Mouse (Mus musculus): ENCODE results near the gene Pde6h. TPM values are rescaled to one million over a fixed set of nuclear protein-coding genes. Genes with fewer than 3 reads are reported as not detected.

Gene Pde6h
- polyA plus RNA-seq, 1 experiment from 2014 or later, result not detected

DNA sequence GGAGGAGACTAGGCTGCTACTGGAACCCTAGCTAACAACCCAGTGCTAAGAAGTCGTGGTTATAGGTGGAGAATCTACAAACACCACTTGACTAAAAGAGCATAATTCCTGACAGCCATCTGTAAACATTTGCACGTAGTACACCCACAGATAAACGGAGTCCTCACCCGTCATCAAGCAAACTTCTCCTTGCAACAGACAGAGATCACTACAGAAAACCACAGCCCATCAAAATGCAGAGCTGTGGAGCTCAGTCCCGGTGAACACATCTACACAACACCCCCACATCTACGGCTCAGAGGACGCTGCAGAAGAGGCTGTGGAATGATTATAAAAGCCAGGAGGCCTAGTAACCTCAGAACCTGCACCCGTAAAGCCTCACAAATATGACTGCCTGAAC, 20.9 kb downstream of the Pde6h start:
- Histone ChIP-seq H3K4me3 (no peak overlapping the region), H3K27ac (replicated peaks) (no peak overlapping the region)
- 89% methylated on average over 8 of the region's 8 CpGs for WGBS

GRCm38 (mm10) chr6:136946241-136946640, 22.6 kb downstream of the Pde6h start:
- H3K4me2 ChIP-seq (replicated peaks), result no peak overlapping the region
- H3K27me3 ChIP-seq, result no peaks in the 10 kb centered on the region
- H3K27ac ChIP-seq (replicated peaks), result no peak overlapping the region
- no peak overlapping the region for H3K9ac ChIP-seq (replicated peaks)
- WGBS, result 83% methylated on average over 5 of the region's 5 CpGs
- no peak overlapping the region for H3K4me3 ChIP-seq
- no peaks in the 10 kb centered on the region for H3K36me3 ChIP-seq
- no peaks in the 10 kb centered on the region for H3K9me3 ChIP-seq
- ATAC-seq (ENCODE audit: low FRiP score, low read depth), result no peak
- peaks cover 8% of the 10 kb centered on the region; the same call in 1 of the 2 replicates for H3K4me1 ChIP-seq

More for the DNA sequence above, 20.9 kb downstream of the Pde6h start:
- Histone ChIP-seq H3K27me3 (no peaks in the 10 kb centered on the region), H3K4me1 (peaks cover 8% of the 10 kb centered on the region; the same call in 1 of the 2 replicates), H3K4me2 (replicated peaks) (no peak overlapping the region), H3K36me3 (no peaks in the 10 kb centered on the region), H3K9ac (replicated peaks) (no peak overlapping the region), H3K9me3 (no peaks in the 10 kb centered on the region)
- ATAC-seq (ENCODE audit: low FRiP score, low read depth), result no peak

DNA sequence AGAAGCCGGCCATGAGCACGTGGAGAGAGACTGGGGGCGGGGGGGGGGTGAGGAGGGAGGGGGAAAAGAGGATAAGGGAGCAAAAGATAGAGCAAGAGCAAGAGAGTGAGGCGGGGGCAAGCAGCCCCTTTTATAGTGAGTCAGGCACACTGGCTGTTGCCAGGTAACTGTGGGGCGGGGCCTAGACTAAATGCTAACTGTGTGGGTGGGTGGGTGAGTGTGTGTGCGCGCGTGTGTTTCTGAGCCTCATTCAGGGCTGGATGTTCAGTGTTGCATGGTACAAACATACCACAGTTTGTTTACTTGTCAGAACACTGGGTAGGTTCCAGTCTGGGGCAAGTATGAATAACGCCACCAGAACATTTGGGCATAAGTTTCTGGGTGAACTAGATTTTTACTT, 23.3 kb downstream of the Pde6h start:
- Histone ChIP-seq H3K9me3 (no peaks in the 10 kb centered on the region), H3K27ac (replicated peaks) (no peak overlapping the region), H3K27me3 (no peaks in the 10 kb centered on the region), H3K4me2 (replicated peaks) (no peak overlapping the region), H3K36me3 (no peaks in the 10 kb centered on the region), H3K4me1 (peaks cover 5% of the 10 kb centered on the region; the same call in 1 of the 2 replicates), H3K9ac (replicated peaks) (no peak overlapping the region), H3K4me3 (no peak overlapping the region)
- peak; percentile 54; the same call in 1 of the 2 replicates for ATAC-seq (ENCODE audit: low FRiP score, low read depth)
- 49% methylated on average over 9 of the region's 9 CpGs for whole genome bisulfite sequencing

- Histone ChIP-seq H3K4me3 (no peak overlapping the region), H3K9me3 (no peaks in the 10 kb centered on the region)
- 59% methylated on average over 4 of the region's 4 CpGs for WGBS
These were observed 24.1 kb downstream of the Pde6h start for GRCm38 (mm10) chr6:136947716-136948115.

DNA sequence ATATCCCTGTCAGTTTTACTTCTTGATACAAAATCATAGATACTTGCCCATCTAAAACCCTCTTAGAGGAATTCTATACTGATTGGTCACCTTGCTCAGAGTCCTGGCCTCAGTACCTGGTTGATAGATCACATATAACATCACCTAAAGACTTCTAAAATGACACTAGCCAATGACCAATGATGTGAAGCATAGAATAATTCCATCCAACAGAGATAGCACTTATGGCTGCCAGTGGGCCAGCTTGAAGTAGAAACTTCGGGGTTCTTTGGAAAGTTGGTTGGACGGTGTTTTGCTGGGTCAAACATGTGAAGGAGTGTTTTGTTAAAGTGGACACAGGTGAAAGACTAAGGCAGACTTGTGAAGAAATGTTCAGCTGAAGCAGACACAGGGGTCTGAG, 26.5 kb downstream of the Pde6h start:
- WGBS, result 94% methylated on average over 2 of the region's 2 CpGs
- no peak for ATAC-seq (ENCODE audit: low FRiP score, low read depth)
- Histone ChIP-seq H3K36me3 (no peaks in the 10 kb centered on the region), H3K9me3 (no peaks in the 10 kb centered on the region), H3K4me3 (no peak overlapping the region), H3K27ac (replicated peaks) (no peak overlapping the region), H3K9ac (replicated peaks) (no peak overlapping the region), H3K27me3 (no peaks in the 10 kb centered on the region), H3K4me2 (replicated peaks) (no peak overlapping the region), H3K4me1 (peaks cover 5% of the 10 kb centered on the region; the same call in 1 of the 2 replicates)

More at GRCm38 (mm10) chr6:136947716-136948115, 24.1 kb downstream of the Pde6h start:
- H3K9ac ChIP-seq (replicated peaks), result no peak overlapping the region
- H3K36me3 ChIP-seq, result no peaks in the 10 kb centered on the region
- ATAC-seq (ENCODE audit: low FRiP score, low read depth), result no peak
- H3K27ac ChIP-seq (replicated peaks), result no peak overlapping the region
- no peak overlapping the region for H3K4me2 ChIP-seq (replicated peaks)
- peaks cover 5% of the 10 kb centered on the region; the same call in 1 of the 2 replicates for H3K4me1 ChIP-seq
- no peaks in the 10 kb centered on the region for H3K27me3 ChIP-seq

- no peaks in the 10 kb centered on the region for H3K27me3 ChIP-seq
- H3K9me3 ChIP-seq, result no peaks in the 10 kb centered on the region
- H3K4me3 ChIP-seq, result no peak overlapping the region
- 89% methylated on average over 9 of the region's 9 CpGs for WGBS
- no peaks in the 10 kb centered on the region for H3K36me3 ChIP-seq
- ATAC-seq (ENCODE audit: low FRiP score, low read depth), result no peak
- H3K4me2 ChIP-seq (replicated peaks), result no peak overlapping the region
- H3K4me1 ChIP-seq, result 0 out of 2 replicates have a peak, but pooled peaks cover under 1% of the 10 kb centered on the region
- no peak overlapping the region for H3K27ac ChIP-seq (replicated peaks)
- H3K9ac ChIP-seq (replicated peaks), result no peak overlapping the region
These were observed 29.3 kb downstream of the Pde6h start for GRCm38 (mm10) chr6:136952930-136953329.

GRCm38 (mm10) chr6:136954192-136954591, 30.6 kb downstream of the Pde6h start:
- ATAC-seq (ENCODE audit: low FRiP score, low read depth), result no peak
- WGBS, result 86% methylated on average over 6 of the region's 6 CpGs
- H3K27me3 ChIP-seq, result no peaks in the 10 kb centered on the region
- H3K9ac ChIP-seq (replicated peaks), result no peak overlapping the region
- H3K9me3 ChIP-seq, result no peaks in the 10 kb centered on the region
- no peaks in the 10 kb centered on the region for H3K36me3 ChIP-seq
- H3K4me1 ChIP-seq, result no peaks in the 10 kb centered on the region
- no peak overlapping the region for H3K27ac ChIP-seq (replicated peaks)
- no peak overlapping the region for H3K4me2 ChIP-seq (replicated peaks)
- no peak overlapping the region for H3K4me3 ChIP-seq

DNA sequence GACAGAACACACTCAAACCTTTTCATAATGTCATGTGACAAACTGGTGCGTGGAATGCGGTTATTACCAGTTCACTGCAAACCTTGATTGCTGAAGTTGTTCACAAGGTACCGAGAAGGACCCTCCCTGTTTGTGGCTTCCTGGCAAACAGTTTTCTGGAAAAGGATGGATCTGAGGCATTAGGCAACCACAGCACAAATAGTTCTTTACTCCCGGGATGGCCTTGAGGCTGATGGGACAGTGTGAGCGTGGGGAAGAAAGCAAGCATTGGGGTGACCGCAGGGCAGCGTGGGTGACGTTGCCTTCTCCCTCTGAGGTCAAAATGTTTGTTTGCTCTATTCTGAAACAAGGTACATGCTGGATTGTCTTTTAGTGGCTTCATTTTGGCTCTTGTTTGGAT, 31.1 kb downstream of the Pde6h start:
- Histone ChIP-seq H3K4me3 (no peak overlapping the region), H3K4me2 (replicated peaks) (no peak overlapping the region), H3K9me3 (no peaks in the 10 kb centered on the region), H3K9ac (replicated peaks) (no peak overlapping the region), H3K36me3 (no peaks in the 10 kb centered on the region), H3K27me3 (no peaks in the 10 kb centered on the region), H3K4me1 (no peaks in the 10 kb centered on the region), H3K27ac (replicated peaks) (no peak overlapping the region)
- WGBS, result 90% methylated on average over 8 of the region's 8 CpGs
- no peak for ATAC-seq (ENCODE audit: low FRiP score, low read depth)

DNA sequence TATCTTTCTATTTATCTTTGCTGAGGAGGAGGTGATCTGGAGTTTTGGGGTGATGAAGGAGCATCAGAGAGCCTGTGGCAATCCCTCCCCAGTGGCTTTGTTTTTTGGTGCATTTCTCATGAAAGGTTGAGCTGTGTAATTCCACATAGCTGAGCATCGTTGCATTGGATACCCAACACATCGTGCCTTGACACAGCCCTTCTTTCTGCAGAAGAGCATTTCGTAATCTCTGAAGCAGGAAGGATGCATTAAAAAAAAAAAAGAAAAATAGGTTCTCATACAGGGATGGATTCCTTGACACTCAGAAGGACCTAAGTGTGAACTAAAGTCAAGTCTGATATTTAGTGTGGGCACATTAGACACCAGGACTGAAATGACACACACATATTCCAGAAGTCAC, 31.6 kb downstream of the Pde6h start:
- Histone ChIP-seq H3K9me3 (no peaks in the 10 kb centered on the region), H3K4me1 (no peaks in the 10 kb centered on the region), H3K4me2 (replicated peaks) (no peak overlapping the region), H3K9ac (replicated peaks) (no peak overlapping the region), H3K27ac (replicated peaks) (no peak overlapping the region), H3K27me3 (no peaks in the 10 kb centered on the region), H3K36me3 (no peaks in the 10 kb centered on the region), H3K4me3 (no peak overlapping the region)
- WGBS, result 89% methylated on average over 3 of the region's 3 CpGs
- ATAC-seq (ENCODE audit: low FRiP score, low read depth), result no peak

DNA sequence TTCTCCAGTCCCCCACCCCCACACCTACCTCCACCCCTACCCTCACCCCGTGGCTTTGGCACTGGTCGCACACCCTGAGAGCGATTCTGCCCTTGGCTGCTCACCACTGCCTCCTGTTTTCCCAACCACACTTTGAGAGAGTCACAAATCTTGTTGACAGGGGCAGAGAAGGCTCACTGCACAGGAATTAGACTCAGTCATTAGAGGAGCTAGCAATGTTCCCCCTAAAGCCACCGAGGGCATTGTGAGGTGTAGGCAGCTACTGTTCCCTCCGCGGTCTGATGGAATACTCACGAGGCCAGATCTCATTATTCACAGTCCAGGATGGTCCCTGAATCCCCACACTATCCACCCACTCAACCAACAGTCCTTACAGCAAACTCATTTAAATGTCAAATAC, 33.4 kb downstream of the Pde6h start:
- Histone ChIP-seq H3K36me3 (no peaks in the 10 kb centered on the region), H3K27ac (replicated peaks) (no peak overlapping the region), H3K27me3 (no peaks in the 10 kb centered on the region), H3K4me1 (no peaks in the 10 kb centered on the region), H3K9ac (replicated peaks) (no peak overlapping the region), H3K9me3 (no peaks in the 10 kb centered on the region), H3K4me3 (no peak overlapping the region), H3K4me2 (replicated peaks) (no peak overlapping the region)
- ATAC-seq (ENCODE audit: low FRiP score, low read depth), result no peak
- WGBS, result 79% methylated on average over 7 of the region's 7 CpGs

- ATAC-seq (ENCODE audit: low FRiP score, low read depth), result no peak
- 68% methylated on average over 11 of the region's 11 CpGs for WGBS
- Histone ChIP-seq H3K36me3 (no peaks in the 10 kb centered on the region), H3K27me3 (no peaks in the 10 kb centered on the region), H3K4me2 (replicated peaks) (no peak overlapping the region), H3K9me3 (no peaks in the 10 kb centered on the region), H3K4me1 (no peaks in the 10 kb centered on the region), H3K4me3 (no peak overlapping the region), H3K9ac (replicated peaks) (no peak overlapping the region), H3K27ac (replicated peaks) (no peak overlapping the region)
These were observed 35.5 kb downstream of the Pde6h start for GRCm38 (mm10) chr6:136959131-136959530.

DNA sequence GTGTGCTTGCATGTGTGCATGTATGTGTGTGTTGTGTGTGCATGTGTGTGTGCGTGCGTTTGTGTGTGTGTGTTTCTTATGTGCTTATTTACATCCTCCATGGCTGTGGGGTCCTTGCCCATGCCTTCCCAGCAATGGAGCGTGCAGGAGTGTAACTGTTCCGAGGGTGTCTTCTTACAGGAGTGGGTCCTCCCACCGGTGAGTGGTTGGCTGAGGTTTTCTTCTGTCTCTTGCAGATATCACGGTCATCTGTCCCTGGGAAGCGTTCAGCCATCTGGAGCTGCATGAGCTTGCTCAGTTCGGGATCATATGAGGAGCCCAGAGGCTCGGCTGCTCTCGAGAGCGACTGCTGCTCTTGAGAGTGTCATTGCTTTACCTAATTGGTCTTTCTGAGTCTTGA, 39.3 kb downstream of the Pde6h start:
- no peaks in the 10 kb centered on the region for H3K9me3 ChIP-seq
- no peak overlapping the region for H3K4me3 ChIP-seq
- H3K27ac ChIP-seq (replicated peaks), result no peak overlapping the region
- no peak overlapping the region for H3K9ac ChIP-seq (replicated peaks)
- H3K27me3 ChIP-seq, result no peaks in the 10 kb centered on the region
- no peaks in the 10 kb centered on the region for H3K36me3 ChIP-seq
- WGBS, result 86% methylated on average over 11 of the region's 11 CpGs
- ATAC-seq (ENCODE audit: low FRiP score, low read depth), result no peak
- no peaks in the 10 kb centered on the region for H3K4me1 ChIP-seq
- H3K4me2 ChIP-seq (replicated peaks), result no peak overlapping the region

Data from midbrain, embryonic 12.5 days (tissue).